Mouse (Mus musculus) testis, adult 2 months (tissue): ENCODE measurements around the gene Lrch1. TPM values are rescaled to one million over a fixed set of nuclear protein-coding genes. Genes with fewer than 3 reads are reported as not detected.
A peak's percentile ranks its signal among the peaks of the same experiment; 100 is the strongest.

ENCODE experiments used
- H3K27ac ChIP-seq: fragments of 200-500 bp; 2 replicates; pipeline ENCODE4 v1.5.1; 2012; ENCODE audit warnings: low read depth, low read length; ENCODE audit not compliant: control insufficient read depth, insufficient read depth
- H3K27me3 ChIP-seq: fragments of 200-500 bp; 2 replicates; pipeline ENCODE4 v1.6.1; 2012; ENCODE audit warnings: mild to moderate bottlenecking, low read length, moderate library complexity; ENCODE audit not compliant: control insufficient read depth, insufficient read depth
- H3K36me3 ChIP-seq: fragments of 200-500 bp; 2 replicates; pipeline ENCODE4 v1.6.1; 2012; ENCODE audit warnings: mild to moderate bottlenecking, low read length; ENCODE audit not compliant: control insufficient read depth, insufficient read depth
- H3K4me1 ChIP-seq: fragments of 200-500 bp; 2 replicates; pipeline ENCODE4 v1.6.1; 2012; ENCODE audit warnings: low read length; ENCODE audit not compliant: control insufficient read depth, insufficient read depth
- H3K4me3 ChIP-seq: fragments of 200-500 bp; 2 replicates; pipeline ENCODE4 v1.5.1; 2012; ENCODE audit warnings: low read depth, mild to moderate bottlenecking, low read length, moderate library complexity, mixed read lengths; ENCODE audit not compliant: control insufficient read depth
- CTCF ChIP-seq: fragments of 200-500 bp; IDR thresholded peaks from 2 replicates; pipeline ENCODE4 v1.5.1; 2012; ENCODE audit warnings: low read depth, mild to moderate bottlenecking, inconsistent platforms, low read length, moderate library complexity; ENCODE audit not compliant: control insufficient read depth, insufficient read depth, insufficient replicate concordance
- POLR2A ChIP-seq: fragments of 200-500 bp; IDR thresholded peaks from 2 replicates; pipeline ENCODE4 v1.6.1; 2012; ENCODE audit warnings: low read depth, mild to moderate bottlenecking, inconsistent platforms, low read length, moderate library complexity; ENCODE audit not compliant: control insufficient read depth
- polyA plus RNA-seq: library from polyadenylated mRNA; depleted of rRNA; stranded (reverse); fragments of >200 nt; gene quantifications from 2 replicates; pipeline ENCODE4 v1.2.3, GENCODE M21; 2012

Gene Lrch1
- polyA plus RNA-seq, 1 experiment = 1.6 TPM

- H3K4me1 ChIP-seq = peaks cover 4% of the 10 kb centered on the region; the same call in 1 of the 2 replicates
- peak overlapping the region; percentile 78 for H3K4me3 ChIP-seq
- no peaks in the 10 kb centered on the region for H3K36me3 ChIP-seq
- TF ChIP-seq CTCF = no peak
- no peak for TF ChIP-seq POLR2A
- H3K27me3 ChIP-seq = no peaks in the 10 kb centered on the region
- H3K27ac ChIP-seq = no peak overlapping the region
Observed at GRCm38 (mm10) chr14:74948014-74948396, 329 bp upstream of the Lrch1 start.

DNA sequence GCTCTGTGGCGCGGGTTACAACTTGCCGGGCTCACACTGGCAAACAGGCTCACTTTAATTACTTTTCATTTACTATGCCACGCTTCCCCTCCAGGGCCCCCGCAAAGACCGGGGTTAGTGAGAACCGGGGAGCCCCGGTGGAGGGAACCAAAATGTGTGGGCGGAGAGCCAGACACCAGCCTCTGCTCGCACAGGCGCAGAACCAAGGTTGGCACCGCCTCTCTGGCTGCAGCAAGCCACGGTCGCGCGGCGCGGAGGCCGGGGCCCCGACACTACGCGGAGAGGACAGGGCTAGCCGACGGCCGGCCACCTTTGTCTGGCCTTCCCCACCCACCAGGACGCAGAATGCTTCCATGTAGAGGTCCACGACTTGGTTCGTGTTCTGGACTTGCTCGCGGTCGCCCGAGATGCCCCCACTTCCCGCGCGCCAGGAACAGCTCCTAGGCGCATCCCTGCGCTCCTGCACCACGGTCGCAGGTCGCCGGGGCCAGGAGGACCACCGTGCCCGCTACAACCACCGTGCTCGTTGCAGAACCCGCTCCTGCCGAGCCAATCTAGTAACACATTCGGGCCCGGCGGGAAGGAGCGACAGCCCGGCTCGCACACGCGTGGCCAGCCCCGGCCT is 813 bp downstream of the Lrch1 start:
- H3K4me1 ChIP-seq = peaks cover 4% of the 10 kb centered on the region; the same call in 1 of the 2 replicates
- H3K27ac ChIP-seq = no peak overlapping the region; the same call in 1 of the 2 replicates
- H3K27me3 ChIP-seq = no peaks in the 10 kb centered on the region
- H3K4me3 ChIP-seq = peak overlapping the region; percentile 78
- no peaks in the 10 kb centered on the region for H3K36me3 ChIP-seq
- no peak for TF ChIP-seq CTCF
- TF ChIP-seq POLR2A = 0 out of 2 replicates have a peak, but pooled peaks have one; percentile 14

DNA sequence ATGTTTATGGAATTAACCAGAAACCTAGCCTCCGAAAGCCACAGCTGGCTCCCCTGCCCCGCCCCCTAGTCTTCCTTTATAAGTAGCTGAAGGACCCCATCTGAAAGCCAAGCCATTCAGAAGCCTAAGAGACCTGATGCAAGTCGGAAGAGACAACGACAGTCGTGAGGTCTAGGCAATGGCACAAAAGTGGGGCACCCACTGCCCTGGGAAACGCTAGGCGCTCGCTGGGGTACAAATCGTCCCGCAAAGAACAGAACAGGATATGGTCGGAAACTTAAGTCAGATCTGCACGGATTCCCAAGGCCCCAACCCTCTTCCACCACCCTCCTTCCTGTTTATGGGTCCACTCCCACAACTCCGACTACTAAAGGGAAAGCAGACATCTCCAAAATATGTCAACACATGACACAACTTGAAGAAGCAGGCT is 1.3 kb downstream of the Lrch1 start:
- Histone ChIP-seq H3K36me3 (no peaks in the 10 kb centered on the region), H3K27ac (no peak overlapping the region)
- TF ChIP-seq CTCF = no peak

GRCm38 (mm10) chr14:74945266-74946215 is 2.1 kb downstream of the Lrch1 start:
- H3K36me3 ChIP-seq = no peaks in the 10 kb centered on the region
- H3K4me1 ChIP-seq = peaks cover 4% of the 10 kb centered on the region; the same call in 1 of the 2 replicates
- no peak overlapping the region for H3K4me3 ChIP-seq
- H3K27me3 ChIP-seq = no peaks in the 10 kb centered on the region
- TF ChIP-seq CTCF (no peak), POLR2A (no peak)
- no peak overlapping the region for H3K27ac ChIP-seq

More for the DNA sequence above, 1.3 kb downstream of the Lrch1 start:
- Histone ChIP-seq H3K4me3 (peak overlapping the region; percentile 78), H3K27me3 (no peaks in the 10 kb centered on the region), H3K4me1 (peaks cover 4% of the 10 kb centered on the region; the same call in 1 of the 2 replicates)

DNA sequence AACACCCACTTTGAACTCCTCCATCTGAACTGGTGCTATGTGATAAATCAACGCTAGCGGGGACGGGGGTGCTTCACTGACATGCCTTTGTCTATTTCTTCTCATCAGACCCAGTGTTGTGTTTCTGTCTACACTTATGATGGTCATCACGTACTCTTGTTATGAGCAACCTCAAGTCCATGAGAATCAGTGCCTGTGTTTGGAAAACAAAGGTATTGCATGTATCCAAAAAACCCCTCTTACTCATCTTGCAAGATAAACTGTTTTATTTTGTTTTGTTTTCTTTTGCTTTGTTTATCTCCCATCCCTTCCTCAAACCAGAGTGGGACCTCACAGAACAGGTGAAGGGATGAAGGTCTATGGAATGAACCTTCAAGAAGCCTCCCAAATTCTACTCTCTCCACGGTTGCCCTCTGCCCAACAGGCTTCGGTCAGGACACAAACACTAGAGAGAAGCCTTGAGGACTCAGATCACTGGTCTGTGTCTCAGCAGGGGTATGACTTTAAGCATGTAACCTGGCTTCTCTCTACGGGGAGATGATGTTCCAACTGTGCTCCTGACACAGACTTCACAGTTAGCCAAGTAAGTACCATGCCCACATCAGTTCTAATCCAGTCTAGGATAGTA is 3.4 kb downstream of the Lrch1 start:
- no peak overlapping the region for H3K4me3 ChIP-seq
- peaks cover 4% of the 10 kb centered on the region; the same call in 1 of the 2 replicates for H3K4me1 ChIP-seq
- H3K27me3 ChIP-seq = no peaks in the 10 kb centered on the region
- TF ChIP-seq POLR2A = no peak
- TF ChIP-seq CTCF = no peak
- H3K36me3 ChIP-seq = no peaks in the 10 kb centered on the region
- no peak overlapping the region for H3K27ac ChIP-seq

DNA sequence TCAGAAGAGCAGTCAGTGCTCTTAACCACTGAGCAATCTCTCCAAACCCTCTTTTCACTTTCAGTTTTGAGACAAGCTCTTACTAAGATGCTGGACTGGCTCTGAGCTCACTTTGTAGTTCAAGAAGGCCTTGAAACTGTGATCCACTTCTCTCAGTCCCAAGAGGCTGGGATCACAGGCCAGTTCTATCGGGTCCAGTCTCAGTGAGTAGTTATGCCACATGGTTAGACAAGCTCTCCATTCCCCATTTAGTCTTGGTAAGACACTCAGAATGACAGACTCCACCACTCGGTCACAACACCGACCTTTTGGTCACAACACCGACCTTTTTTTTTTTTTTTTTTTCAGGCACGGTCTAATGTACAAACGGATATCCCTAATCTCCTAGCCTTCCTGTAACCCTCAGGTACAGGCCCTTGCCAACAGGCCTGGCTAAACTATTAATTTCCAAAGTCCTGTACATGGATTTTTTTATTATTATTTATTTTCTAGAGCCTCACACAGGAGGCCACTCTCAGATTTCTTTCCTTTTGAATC is 4.0 kb downstream of the Lrch1 start:
- no peak overlapping the region for H3K4me3 ChIP-seq
- H3K27ac ChIP-seq = no peak overlapping the region
- TF ChIP-seq POLR2A (no peak), CTCF (no peak)
- peaks cover 4% of the 10 kb centered on the region; the same call in 1 of the 2 replicates for H3K4me1 ChIP-seq
- no peaks in the 10 kb centered on the region for H3K36me3 ChIP-seq
- no peaks in the 10 kb centered on the region for H3K27me3 ChIP-seq

GRCm38 (mm10) chr14:74943024-74943423 is 4.7 kb downstream of the Lrch1 start:
- Histone ChIP-seq H3K27ac (no peak overlapping the region), H3K36me3 (no peaks in the 10 kb centered on the region), H3K4me1 (peaks cover 4% of the 10 kb centered on the region; the same call in 1 of the 2 replicates), H3K27me3 (no peaks in the 10 kb centered on the region), H3K4me3 (no peak overlapping the region)
- TF ChIP-seq CTCF (no peak), POLR2A (no peak)
